Mouse (Mus musculus) lung, postnatal 4 days (tissue): ENCODE measurements around the gene Immt.
"Not testable (repeated sequence)": the region's sequence is repeated elsewhere in the genome, so short reads cannot be mapped to it uniquely, and the experiment has no call there.

ENCODE experiments used
- DNase-seq, 2 experiments: peaks; one replicate each; pipeline ENCODE4 v3.0.0; 2021

Immt gene

DNA sequence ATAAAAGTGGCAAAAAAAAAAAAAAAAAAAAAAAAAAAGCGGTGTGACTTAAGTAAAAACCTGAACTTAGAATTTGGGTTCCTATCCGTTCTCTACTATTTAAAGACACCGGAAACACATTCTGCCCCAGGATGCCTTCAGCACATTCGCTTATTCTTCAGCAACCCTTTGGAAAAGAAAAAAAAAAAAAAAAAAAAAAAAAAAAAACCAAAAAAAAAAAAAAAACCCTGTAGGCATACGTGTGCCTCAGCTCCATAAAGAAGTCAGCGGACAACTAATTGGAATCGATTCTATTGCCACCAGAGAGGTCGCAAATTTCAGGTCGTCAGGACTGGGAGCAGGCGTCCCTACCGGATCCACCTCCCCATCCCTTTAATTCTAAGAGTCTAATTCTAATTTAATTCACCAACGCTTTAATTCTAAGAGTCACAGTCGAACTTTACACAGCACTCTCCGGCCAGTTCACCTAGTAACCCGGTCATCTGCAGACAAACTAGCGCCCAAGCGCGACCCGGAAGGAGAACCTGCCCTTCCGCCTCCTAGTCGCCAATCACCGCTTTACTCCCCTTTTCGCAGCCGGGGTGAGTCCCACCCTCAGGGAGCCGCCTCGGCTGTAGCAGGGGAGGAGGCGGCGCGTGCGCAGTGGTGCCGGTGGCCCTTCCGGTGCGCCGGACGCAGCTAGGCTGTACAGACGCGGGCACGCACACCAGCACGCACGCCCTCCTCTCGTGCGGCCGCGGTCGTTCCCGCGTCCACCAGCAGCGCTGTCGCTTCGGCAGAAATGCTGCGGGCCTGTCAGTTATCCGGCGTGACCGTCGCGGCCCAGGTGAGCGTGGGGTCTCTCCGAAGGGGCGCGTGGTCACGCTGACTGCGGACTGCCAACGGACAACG lies at the start of gene Immt:
TSS of gene Immt (plus strand) at position 642 of the 891 bp plus-strand sequence.
- DNase-seq, result peak; percentile 97 to 99

DNA sequence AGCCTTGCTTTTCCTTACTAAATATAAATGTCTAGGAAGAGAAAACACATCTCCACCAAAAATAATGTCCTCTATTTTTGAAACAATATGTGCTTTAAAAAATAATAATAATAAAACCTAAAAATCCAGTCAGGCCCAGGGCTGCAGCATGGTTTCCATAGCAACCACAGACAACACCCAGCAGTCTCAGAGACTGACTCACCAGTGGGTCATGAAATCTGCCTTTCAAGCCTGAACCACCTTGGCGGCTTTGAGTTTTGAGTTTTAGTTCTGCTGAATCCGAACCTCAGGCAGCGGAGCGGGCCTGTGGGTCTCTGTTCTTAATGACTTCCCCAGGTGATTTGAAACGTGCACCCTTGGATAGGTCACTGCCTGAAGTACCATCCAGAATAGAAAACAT lies 48.0 kb upstream of the Immt start:
- no peak for DNase-seq

DNA sequence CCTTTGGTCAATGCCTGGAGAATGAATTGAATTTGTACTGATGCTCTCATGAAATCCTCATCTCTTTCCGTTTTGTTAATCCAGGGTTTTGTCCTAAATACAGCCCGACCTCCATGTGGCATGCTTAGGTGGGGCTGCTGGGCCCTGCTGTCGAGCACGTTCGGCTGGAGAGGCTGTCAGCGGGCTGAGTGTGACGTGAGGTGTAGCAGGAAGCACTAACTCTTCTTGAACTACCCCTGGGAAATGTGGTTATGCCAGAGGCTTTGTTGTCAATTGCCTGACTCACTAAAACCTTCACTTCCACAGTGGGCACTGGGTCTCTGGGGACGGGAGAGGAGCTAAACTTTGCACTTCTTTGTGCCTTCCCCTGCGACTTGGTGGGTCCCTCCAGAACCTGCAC lies 42.8 kb upstream of the Immt start:
- DNase-seq, result no peak

DNA sequence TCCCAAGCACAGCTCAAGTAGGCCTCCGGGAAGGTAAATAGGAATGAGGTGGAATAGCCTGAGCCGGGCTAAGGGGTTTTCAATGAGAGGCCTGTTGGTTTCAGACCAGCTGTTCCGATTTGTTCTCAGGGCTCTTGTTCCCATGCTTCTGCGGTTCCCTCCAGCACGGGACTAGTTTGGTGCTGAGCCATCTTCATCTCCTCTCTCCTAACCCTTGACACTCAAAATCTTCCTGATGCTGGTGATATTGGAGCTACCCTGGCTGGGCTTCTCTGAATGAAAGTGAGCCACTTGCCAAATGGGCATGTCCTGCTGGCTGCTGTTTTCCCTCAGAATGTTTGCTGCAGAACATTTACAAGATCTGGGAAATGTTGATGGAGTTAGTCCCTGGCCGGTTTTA lies 39.4 kb upstream of the Immt start:
- DNase-seq, result no peak

DNA sequence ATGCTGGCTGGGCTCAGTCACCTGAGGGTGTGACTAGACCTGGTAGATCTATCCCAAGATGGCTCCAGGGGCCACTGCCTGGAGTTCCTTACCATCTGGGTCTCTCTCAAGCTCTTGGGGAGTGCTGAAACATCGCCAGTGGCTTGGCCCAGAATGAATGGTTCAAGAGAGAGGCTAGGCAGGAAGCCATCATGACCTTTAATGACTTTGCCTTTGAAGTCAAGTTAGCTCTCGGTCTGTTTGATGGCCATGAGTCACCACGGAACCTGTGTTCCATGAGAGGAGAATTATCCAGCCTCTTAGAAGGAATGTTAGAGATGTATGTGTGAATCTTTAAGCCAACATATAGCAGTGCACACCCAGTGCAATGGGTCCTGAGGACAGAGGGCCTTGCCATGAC lies 31.7 kb upstream of the Immt start:
- no peak for DNase-seq

DNA sequence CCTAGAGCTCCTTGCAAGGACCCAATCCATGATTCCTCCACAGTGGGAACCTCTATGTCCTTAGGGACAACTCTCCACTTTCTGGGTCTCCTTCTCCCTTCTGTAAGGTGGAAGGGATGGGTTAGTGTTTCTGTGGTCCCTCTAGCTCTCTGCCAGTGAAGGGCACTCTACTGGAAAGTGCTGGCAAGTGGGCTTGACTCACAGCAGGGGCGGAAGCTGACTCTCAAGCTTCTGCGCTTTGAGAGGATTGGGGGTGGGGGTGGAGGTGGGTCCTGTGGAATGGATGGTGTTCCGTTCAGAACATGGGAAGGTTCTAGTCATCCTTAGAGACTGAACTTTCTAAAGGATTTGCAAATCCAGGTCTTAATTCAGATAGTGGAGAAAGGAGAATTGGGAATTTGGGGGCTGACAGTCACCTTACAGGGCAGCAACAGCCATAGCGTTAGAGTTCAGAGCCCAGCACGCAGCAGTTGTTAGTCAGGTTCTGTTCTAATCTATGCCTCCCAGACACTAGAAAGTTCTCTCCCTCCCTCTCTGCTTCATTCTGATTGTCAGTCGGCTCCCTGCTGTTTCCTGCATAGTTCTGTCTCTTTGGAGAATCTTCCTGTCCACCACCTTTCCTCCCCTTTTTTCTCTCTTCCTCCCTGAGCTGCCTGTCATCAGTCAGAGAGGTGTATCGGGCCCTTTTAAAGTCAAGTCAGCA lies 30.0 kb upstream of the Immt start:
- no peak for DNase-seq

DNA sequence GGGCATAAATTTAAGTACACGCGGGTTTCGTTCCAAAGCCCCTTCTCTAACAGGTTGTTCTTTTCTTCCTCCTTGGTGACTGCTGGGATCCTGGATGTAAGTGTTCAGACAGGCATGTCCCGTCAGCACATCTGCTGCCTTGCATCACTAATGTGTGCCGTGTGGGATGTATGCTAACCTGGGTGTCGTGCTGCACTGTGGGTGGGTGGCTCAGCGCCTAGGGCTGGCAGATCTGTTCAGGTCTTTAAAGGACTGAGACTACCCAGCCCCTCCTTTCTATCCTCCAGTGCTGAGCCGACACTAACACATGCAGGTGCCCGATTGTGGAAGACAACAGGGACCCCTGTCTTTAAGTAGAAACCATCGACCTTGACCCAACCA lies 29.4 kb upstream of the Immt start:
- no peak for DNase-seq

DNA sequence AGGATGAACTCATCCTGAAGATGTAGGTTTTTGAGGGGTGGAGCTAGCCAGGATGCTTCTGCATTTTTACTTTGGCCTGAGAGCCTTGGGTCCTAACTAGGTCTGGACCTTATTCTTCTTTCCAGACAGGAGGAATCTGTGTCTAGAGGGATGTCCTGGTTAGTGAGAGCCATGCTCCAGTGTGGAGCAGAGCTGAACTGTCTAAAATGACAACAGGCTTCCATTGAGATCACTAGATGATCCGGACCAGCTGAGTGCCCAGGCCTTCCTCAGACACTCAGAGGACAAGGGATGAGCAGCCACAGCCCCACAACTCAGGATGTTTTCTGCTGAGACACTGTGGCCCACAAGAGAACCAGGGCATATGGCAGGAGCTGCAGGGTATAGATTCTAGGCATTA lies 27.5 kb upstream of the Immt start:
- no peak for DNase-seq

DNA sequence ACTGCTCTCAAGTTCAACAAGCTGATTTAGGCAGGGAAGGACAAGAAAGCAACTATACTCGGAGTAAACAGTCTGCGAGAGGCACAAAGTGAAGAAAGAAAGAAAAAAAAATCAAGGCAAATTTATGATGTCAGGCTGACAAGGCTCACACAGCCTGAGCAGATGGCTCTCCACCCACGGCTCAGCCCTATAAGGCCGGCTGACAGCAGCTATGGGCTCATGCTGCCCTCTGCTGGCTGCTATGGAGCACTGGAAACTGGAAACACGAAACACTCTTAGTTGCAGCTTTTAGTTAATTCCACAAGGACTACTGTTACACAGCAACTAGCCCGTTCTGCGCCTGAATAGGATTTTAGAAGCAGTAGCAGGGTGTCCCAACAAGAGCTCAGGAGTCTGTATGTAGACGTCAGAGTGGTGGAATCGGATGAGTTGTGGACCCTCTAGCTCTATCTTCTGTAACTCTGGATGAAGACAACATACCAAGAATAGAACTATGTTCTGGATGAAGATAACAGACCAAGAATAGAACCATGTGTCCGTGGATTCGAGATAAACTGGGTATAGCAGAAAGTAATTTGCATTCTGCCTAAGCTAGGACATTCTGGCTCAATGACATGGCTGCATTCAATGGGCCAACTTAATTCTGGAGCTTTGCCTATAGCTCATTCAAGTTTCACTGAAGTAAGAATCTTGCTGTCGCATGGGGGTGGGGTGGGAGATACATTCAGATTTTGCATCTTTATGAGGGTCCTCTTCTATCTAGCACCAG lies 26.9 kb upstream of the Immt start:
- peak; percentile 69 to 77 for DNase-seq

DNA sequence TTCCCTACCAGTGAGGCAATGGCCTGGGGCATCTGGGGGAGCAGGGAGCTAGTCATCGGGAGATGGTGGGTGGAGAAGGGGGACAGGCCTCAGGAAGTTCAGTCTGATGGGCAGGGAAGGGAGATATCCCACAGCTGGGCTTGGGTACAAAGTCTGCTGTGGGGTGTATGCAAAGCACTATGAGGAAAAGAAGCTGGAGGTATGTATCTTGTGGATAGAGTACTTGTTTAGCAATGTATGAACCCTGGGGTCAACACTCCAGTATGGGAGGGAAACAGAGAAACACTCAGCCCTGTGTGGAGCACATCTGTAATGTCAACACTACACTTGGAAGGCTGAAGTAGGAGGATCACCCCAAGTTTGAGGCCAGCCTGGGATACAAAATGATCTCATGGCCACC lies 24.4 kb upstream of the Immt start:
- no peak for DNase-seq

DNA sequence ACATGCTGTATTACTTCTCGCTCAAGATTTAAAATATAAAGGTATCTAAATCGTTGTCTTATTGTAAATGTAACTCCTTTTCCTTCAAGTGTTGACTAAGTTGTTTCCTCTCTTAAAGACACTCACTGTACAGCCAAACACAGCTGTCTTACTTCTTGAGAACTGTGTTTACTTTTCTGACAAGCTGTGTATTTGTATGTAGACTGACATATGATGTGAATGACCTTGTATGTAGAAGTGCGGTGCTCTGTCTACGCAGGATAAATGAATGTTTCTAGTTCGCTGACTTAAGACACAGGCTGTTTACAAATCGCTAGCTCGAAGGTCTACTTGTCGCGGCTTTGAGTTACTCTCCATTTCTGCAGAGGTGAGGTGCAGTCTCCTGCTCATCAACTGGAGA lies 21.2 kb upstream of the Immt start:
- no peak for DNase-seq

DNA sequence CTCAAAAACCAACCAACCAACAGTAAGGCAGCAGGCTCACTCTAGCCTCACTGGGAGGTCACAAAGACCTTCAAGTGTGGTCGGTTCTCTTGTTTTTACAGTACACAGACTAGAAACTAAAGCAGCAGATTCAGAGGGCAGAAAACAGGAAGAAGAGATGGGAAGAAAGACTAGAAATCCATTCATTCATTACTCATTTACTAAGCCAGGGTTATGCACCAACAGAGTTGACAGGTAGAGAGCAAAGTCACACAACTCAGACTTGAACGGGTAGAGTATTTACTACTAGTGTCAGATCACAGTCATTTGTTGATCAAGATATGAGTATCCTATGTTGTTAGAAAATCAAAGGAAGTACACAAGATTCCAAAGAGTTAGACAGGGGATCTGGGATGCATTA lies 18.3 kb upstream of the Immt start:
- DNase-seq, result no peak

DNA sequence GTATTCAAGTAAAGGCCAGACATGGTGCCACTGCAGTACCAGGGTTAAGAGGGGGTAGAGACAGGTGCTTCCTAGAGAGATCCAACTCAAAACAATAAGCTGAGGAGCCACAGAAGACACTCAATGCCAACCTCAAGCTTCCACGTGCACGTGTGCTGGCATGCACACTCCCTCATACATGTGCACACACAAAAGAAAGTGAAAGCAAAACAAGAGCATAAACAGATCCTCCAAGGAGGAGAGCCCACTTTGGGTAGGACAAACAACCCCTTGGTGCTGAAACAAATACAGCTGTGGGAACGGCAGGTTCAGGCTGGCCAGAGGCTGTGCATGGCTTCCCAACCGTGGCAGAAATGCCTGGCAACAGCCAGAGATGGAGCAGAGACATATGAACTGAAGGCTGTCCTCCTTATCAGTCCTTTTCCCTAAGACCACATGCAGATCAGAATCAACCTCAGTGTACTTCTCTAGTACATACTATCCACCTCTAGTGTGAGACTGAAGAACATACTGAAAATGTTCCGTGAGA lies 11.3 kb upstream of the Immt start:
- no peak for DNase-seq

DNA sequence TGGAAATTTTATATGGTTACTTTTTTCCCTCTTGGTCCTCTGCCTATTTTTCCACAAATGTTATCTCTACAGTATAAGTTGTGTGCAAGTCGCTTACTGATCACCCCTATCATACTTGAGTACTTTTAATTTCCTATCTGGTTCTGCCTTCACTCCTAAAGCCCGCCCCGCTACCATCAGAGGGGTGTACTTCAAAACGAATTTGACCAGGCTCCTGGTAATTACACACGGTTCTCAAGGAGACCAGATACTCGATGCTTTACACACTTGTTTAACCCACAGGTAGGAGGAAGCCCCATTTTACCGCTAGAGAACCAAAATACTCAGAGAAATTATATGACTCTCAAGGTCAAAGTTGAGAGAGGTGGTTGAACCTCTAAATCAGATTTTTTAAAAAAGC lies 8.0 kb upstream of the Immt start:
- no peak for DNase-seq

DNA sequence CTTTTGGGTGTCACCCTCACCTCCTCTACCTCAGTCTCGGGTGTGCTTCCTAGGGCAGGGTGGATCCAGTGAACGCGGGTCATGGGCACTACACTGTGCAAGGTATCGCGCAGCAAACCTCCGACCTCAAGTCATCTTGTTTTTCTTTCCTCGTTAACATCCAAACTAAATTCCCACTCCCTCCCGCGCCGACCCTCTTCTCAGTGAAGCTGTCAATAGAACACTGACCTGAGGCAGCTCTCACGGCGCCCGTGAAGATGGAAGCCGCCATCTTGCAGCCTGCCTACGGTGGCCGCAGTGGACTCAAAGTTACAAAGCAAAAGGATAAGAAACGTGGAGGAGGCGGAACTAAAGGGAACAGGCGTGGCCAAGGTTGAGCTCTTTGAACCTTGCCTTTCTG lies 7.6 kb upstream of the Immt start:
- DNase-seq, result peak; percentile 89 to 91

DNA sequence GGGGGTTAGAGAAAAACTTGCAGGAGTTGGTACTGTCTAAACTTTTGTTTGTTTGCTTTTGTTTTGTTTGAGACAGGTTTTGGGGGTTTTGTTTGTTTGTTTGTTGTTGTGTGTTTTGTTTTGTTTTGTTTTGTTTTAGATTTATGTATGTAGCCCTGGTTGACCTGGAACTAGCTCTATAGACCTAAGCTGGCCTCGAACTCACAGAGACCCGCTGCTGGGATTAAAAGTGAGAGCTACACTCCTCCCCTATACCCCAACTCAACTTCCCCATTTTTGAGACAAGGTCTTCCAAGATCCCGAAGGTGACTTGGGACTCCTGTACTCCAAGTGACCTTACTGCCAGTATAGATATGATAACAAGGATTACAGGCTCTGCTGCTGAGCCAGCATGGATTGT lies 7.2 kb upstream of the Immt start:
- DNase-seq, result no peak

DNA sequence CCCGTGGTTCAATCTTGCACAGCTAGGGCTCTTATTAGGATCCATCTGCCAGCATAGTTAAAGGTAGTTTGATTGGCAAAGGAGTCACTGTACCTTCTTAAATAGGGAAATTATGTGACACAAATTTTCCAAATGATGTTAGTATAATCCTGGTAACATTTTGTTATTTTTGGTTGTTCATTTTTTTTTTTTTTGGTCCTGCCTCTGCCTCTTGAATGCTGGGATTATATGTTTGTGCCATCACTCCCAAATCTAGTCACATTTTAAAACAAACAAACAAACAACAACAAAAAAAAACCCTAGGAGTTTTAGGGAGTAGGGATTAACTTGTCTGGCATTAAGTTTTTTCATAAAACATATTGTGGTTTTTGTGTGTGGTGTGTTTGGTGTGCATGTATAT lies 4.3 kb upstream of the Immt start, which contains the start of gene Mrpl35:
TSS of gene Mrpl35 (minus strand) at position 101 of the 400 bp plus-strand sequence.
- DNase-seq, result no peak

DNA sequence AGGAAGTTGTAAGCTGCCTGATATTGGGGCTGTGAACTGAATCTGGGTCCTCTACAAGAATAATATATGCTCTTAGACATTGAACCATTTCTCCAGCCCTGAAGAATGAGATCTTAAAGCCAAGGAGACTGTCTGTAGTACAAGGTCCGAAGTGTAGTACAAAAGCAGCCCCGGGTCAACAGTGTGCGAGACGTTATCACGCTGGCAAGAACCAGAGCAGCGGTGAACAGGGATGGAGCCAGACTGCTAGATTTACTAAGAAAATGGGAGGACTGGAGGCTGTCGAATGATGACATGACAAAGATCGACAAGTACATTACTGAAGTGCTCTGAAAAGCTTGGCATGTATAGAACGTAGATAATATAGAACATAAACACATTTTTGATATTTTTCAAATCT lies 1.4 kb upstream of the Immt start:
- DNase-seq, result no peak

DNA sequence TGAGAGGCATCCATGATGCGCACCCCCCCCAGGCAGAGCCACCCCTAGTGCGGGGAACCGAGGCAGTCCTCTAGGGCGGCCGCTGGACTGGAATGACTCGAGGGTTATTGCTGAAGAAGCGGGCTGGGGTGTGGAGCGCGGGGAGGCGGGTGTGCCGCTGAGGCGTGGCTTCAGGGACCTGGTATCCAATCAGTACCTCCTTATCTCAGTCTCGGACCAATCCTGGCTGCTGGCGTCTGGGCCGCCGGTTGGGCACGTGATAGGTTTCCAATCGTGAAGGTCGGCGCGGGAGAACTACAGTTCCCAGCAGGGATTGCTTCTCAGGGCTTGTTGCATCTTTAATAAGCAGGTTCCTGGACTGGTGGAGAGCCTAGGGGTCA lies 440 bp downstream of the Immt start:
- peak; percentile 95 to 97 for DNase-seq

DNA sequence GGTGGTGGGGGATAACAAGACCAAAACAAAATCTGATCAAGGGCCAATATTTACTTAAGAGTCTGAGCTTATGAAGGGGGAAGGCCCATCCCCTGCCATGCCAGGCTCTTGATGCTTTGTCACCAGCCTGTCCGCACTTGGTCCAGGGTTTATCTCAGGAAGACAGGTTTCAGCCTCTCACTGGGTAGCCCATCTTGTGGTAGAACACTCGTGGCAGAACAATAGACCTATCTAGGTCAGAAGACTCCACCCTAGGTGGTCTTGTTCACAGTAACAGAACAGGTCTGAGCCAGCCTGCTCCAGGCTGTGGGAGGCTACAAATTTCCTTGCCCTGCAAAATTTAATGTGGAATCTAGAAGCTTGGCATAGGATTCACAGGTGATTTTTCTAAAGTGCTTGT lies 5.7 kb downstream of the Immt start:
- no peak for DNase-seq

DNA sequence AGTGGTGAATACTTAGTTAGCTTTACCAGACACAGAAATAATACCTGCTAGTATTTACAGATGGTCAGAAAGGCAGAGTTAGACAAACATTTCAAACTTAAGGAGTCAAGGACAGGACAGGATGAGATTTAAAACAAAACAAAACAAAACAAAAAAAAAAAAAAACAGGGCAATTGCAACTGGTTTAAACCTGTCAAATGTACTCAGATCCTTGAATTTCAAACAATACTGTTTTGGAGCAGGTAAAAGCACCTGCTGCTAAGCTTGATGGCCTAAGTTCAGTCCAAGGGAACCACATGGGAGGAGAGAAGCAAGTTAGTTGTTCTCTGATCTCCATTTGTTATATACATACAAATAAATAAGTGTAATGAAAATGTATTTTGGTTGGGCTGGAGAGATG lies 8.7 kb downstream of the Immt start:
- DNase-seq, result no peak

DNA sequence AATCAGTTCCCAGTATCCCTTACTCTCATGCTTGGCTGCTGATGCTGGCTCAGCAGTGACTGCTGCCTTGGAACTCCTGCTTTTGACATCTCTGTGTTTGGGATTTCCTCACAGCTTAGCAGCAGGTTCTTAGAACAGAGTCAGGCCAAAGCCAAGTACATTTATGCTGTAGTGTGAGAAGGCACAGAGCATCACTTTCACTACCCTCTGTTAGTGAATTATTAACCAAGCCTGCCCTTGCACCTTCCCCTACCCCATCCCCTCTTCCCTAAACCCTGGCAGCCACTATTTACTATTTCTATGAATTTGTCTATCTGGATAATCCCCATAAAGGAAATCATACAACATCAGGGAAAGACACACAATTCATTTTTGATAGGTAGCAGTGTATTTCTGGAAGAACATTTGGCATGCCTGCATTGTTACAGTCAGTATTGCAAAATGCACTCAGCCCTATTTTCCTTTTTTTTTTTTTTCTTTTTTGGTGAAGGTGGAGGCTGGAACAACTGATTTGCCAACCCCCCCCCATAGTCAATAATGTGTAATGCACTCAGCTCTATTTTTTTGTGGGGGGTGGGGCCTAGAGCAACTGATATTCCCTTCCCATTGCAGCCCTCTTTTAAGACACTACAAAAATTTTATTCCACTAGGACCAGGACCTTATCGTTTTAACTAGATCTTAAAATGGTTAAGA lies 9.6 kb downstream of the Immt start:
- DNase-seq, result no peak

DNA sequence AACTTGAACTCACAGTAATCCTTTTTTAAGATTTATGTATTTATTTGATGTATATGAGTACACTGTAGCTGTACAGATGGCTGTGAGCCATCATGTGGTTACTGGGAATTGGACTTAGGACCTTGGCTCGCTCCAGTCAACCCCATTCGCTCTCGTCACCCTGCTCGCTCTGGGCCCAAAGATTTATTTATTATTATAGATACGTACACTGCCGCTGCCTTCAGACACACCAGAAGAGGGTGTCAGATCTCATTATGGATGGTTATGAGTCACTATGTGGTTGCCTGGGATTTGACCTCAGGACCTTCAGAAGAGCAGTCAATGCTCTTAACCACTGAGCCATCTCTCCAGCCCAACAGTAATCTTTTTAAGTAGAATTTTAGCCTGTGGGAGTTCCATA lies 15.8 kb downstream of the Immt start:
- DNase-seq, result not testable (repeated sequence)
